Mouse (Mus musculus) ES-E14 (cell line): ENCODE measurements around the gene Crebbp.

Source experiments
- CHD2 ChIP-seq: IDR thresholded peaks from 2 replicates; pipeline ENCODE4 v1.6.1; 2014; ENCODE audit warnings: mild to moderate bottlenecking, low read depth, low read length, inconsistent platforms
- HCFC1 ChIP-seq: IDR thresholded peaks from 2 replicates; pipeline ENCODE4 v1.6.1; 2012; ENCODE audit warnings: low read length, inconsistent platforms, borderline replicate concordance; ENCODE audit not compliant: insufficient read depth
- MAFK ChIP-seq: IDR thresholded peaks from 2 replicates; pipeline ENCODE4 v1.6.1; 2014; ENCODE audit warnings: mild to moderate bottlenecking, low read depth, low read length, inconsistent platforms; ENCODE audit not compliant: insufficient read depth
- ZC3H11A ChIP-seq: IDR thresholded peaks from 2 replicates; pipeline ENCODE4 v1.6.1; 2012; ENCODE audit warnings: low read depth, mild to moderate bottlenecking, inconsistent platforms, low read length, borderline replicate concordance

- TF ChIP-seq ZC3H11A (no peak), MAFK (no peak), HCFC1 (no peak), CHD2 (no peak)
These were observed 148.9 kb downstream of the Crebbp start for GRCm38 (mm10) chr16:4064945-4065344.
